Mouse (Mus musculus) G1E (cell line): ENCODE measurements at regions not wholly inside any gene's neighbourhood (a gene's known extent, or its start where the extent isn't known, plus 50 kb on each side); places are given as distances from the start of the nearest gene placed in this dataset.

Experiments used
- ATAC-seq: 2 replicates; pipeline ENCODE4 v1.8.0; 2016; ENCODE audit warnings: mild to moderate bottlenecking; ENCODE audit not compliant: insufficient number of reproducible peaks, poor library complexity, low FRiP score, severe bottlenecking; ENCODE audit errors: extremely low read depth
- DNase-seq: peaks from one replicate; pipeline ENCODE4 v3.0.0; 2012; ENCODE audit warnings: low spot score
- H3K27me3 ChIP-seq: 2 replicates; pipeline ENCODE4 v1.6.1; 2012; ENCODE audit warnings: mild to moderate bottlenecking, low read length, inconsistent platforms; ENCODE audit not compliant: insufficient read depth
- H3K36me3 ChIP-seq: replicated peaks from 2 replicates; pipeline ENCODE3; 2012; ENCODE audit warnings: mild to moderate bottlenecking, inconsistent platforms
- H3K4me1 ChIP-seq: 2 replicates; pipeline ENCODE4 v1.6.1; 2012; ENCODE audit warnings: low read depth, low read length, inconsistent platforms, mixed read lengths; ENCODE audit not compliant: insufficient read depth
- H3K4me3 ChIP-seq: 2 replicates; pipeline ENCODE4 v1.5.1; 2012; ENCODE audit warnings: low read depth, mild to moderate bottlenecking, inconsistent platforms, low read length, moderate library complexity, mixed read lengths
- H3K9me3 ChIP-seq: replicated peaks from 2 replicates; pipeline ENCODE4 v1.6.1; 2012; ENCODE audit warnings: inconsistent platforms
- CTCF ChIP-seq: IDR thresholded peaks from 2 replicates; pipeline ENCODE4 v1.5.1; 2012; ENCODE audit warnings: low read depth, low read length, inconsistent platforms, mixed read lengths
- GATA1 ChIP-seq: IDR thresholded peaks from 2 replicates; pipeline ENCODE4 v1.6.1; 2012; ENCODE audit warnings: borderline replicate concordance, low read length, inconsistent platforms, mixed read lengths
- GATA2 ChIP-seq: IDR thresholded peaks from 2 replicates; pipeline ENCODE4 v1.6.1; 2012; ENCODE audit warnings: low read depth, low read length, inconsistent platforms, borderline replicate concordance
- POLR2AphosphoS5 ChIP-seq: IDR thresholded peaks from 2 replicates; pipeline ENCODE4 v1.6.1; 2012; ENCODE audit warnings: low read depth, low read length, inconsistent platforms; ENCODE audit not compliant: insufficient replicate concordance
- TAL1 ChIP-seq: conservative IDR thresholded peaks from 2 replicates; pipeline ENCODE4 v1.6.1; 2012; ENCODE audit warnings: low read depth, low read length, inconsistent platforms, mixed read lengths

GRCm38 (mm10) chr9:47125517-47125916 lies 127.0 kb downstream of the Gm4791 start:
- Histone ChIP-seq H3K36me3 (no peaks in the 10 kb centered on the region), H3K4me1 (no peaks in the 10 kb centered on the region), H3K9me3 (peaks cover 40% of the 10 kb centered on the region), H3K27me3 (no peaks in the 10 kb centered on the region), H3K4me3 (no peak overlapping the region)
- no peak for ATAC-seq
- DNase-seq = no peak
- TF ChIP-seq GATA1 (no peak), POLR2AphosphoS5 (no peak), TAL1 (no peak), CTCF (no peak), GATA2 (no peak)

- Histone ChIP-seq H3K36me3 (no peaks in the 10 kb centered on the region), H3K4me3 (no peak overlapping the region), H3K4me1 (no peaks in the 10 kb centered on the region), H3K9me3 (peaks cover 36% of the 10 kb centered on the region), H3K27me3 (no peaks in the 10 kb centered on the region)
- DNase-seq = no peak
- TF ChIP-seq GATA1 (no peak), POLR2AphosphoS5 (no peak), TAL1 (no peak), CTCF (no peak), GATA2 (no peak)
- no peak for ATAC-seq
Observed at GRCm38 (mm10) chr9:47126236-47126635, 127.7 kb downstream of the Gm4791 start.

- DNase-seq (no peak), ATAC-seq (no peak)
- TF ChIP-seq TAL1 = no peak
- TF ChIP-seq GATA2 = no peak
- no peak for TF ChIP-seq CTCF
- no peak for TF ChIP-seq GATA1
- TF ChIP-seq POLR2AphosphoS5 = no peak
- Histone ChIP-seq H3K27me3 (no peaks in the 10 kb centered on the region), H3K9me3 (peaks cover 33% of the 10 kb centered on the region), H3K36me3 (no peaks in the 10 kb centered on the region), H3K4me1 (no peaks in the 10 kb centered on the region), H3K4me3 (no peak overlapping the region)
Observed at GRCm38 (mm10) chr9:47127756-47128424, 129.3 kb downstream of the Gm4791 start.

- no peak overlapping the region for H3K4me3 ChIP-seq
- no peak for TF ChIP-seq GATA2
- no peak for TF ChIP-seq GATA1
- no peak for TF ChIP-seq TAL1
- TF ChIP-seq CTCF = no peak
- TF ChIP-seq POLR2AphosphoS5 = no peak
- H3K36me3 ChIP-seq = no peaks in the 10 kb centered on the region
- DNase-seq = no peak
- H3K4me1 ChIP-seq = no peaks in the 10 kb centered on the region
- H3K27me3 ChIP-seq = no peaks in the 10 kb centered on the region
- ATAC-seq = no peak
- H3K9me3 ChIP-seq = peaks cover 33% of the 10 kb centered on the region
Observed at GRCm38 (mm10) chr9:47129101-47129500, 130.6 kb downstream of the Gm4791 start.

DNA sequence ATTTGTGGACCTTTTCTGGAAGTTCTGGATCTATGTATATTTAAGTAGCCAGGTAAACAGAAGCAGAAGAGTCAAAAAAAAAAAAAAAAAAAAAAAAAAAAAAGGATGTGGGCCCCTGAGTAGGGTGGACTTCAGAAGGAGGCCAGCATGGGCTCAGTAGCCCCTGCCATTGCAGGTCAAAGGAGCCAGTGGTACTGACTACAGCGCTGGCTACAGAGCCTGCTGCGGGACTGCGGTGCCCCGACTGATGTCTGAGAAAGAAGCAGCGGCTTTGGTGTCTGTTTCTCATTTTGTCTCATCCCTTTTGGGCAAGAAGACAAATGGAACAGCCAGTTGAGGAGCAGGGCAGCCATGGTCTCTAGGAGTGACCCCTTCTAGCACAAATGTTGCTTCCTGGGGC lies 134.9 kb downstream of the Gm4791 start:
- no peak for ATAC-seq
- Histone ChIP-seq H3K9me3 (peaks cover 18% of the 10 kb centered on the region), H3K27me3 (no peaks in the 10 kb centered on the region), H3K4me1 (no peaks in the 10 kb centered on the region), H3K36me3 (no peaks in the 10 kb centered on the region), H3K4me3 (no peak overlapping the region)
- no peak for TF ChIP-seq TAL1
- no peak for TF ChIP-seq POLR2AphosphoS5
- TF ChIP-seq GATA2 = no peak
- no peak for TF ChIP-seq GATA1
- DNase-seq = no peak

DNA sequence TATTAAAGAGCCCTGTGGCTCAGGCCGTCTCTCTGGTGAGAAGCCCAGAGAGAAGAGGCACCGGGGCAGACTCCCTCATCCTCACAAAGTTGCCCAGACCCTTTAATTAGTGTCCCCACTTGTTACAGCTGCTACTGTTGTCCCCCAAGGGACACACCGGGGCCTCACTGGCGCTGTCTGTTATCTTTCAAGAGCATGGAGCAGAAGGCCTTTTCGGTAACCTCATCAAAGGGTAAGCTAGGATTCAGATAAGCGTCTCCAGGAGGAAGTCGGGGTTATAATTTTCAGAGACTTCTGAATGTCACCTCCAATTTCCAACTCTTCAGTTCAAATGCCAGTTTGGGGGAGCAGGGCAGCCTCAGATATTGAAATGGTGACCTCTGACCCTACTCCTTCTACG lies 135.3 kb downstream of the Gm4791 start:
- ATAC-seq (no peak), DNase-seq (no peak)
- H3K4me1 ChIP-seq = no peaks in the 10 kb centered on the region
- no peaks in the 10 kb centered on the region for H3K36me3 ChIP-seq
- H3K27me3 ChIP-seq = no peaks in the 10 kb centered on the region
- H3K9me3 ChIP-seq = peaks cover 18% of the 10 kb centered on the region
- no peak overlapping the region for H3K4me3 ChIP-seq
- TF ChIP-seq GATA2 = no peak
- no peak for TF ChIP-seq GATA1
- no peak for TF ChIP-seq TAL1
- no peak for TF ChIP-seq POLR2AphosphoS5
- no peak for TF ChIP-seq CTCF
